Mouse (Mus musculus) adrenal gland, postnatal 25 days (tissue): ENCODE results near the gene B4galnt1. TPM values are rescaled to one million over a fixed set of nuclear protein-coding genes. Genes with fewer than 3 reads are reported as not detected.
A peak's percentile ranks its signal among the peaks of the same experiment; 100 is the strongest.
"Not testable (repeated sequence)": the region's sequence is repeated elsewhere in the genome, so short reads cannot be mapped to it uniquely, and the experiment has no call there.

ENCODE experiments used
- DNase-seq: peaks from one replicate; pipeline ENCODE4 v3.0.0; 2021; ENCODE audit warnings: mixed read lengths
- total RNA-seq: library from RNA; stranded (reverse); gene quantifications from 2 replicates; pipeline ENCODE4 v1.2.3, GENCODE M21; 2021

Gene B4galnt1
- total RNA-seq, 1 experiment from 2014 or later, result 8.5 TPM

- no peak for DNase-seq
These were observed 24.2 kb downstream of the B4galnt1 start for GRCm38 (mm10) chr10:127189116-127189650.

- peak; percentile 46 for DNase-seq
These were observed 24.8 kb downstream of the B4galnt1 start, which contains the start of gene Arhgef25 for GRCm38 (mm10) chr10:127189651-127190381. Gene Arhgef25, minus strand, starts transcription at chr10:127190083.

GRCm38 (mm10) chr10:127190398-127191190 is 25.6 kb downstream of the B4galnt1 start:
- no peak for DNase-seq

- DNase-seq, result no peak
These were observed 26.4 kb downstream of the B4galnt1 start for GRCm38 (mm10) chr10:127191191-127192056.

- not testable (repeated sequence) for DNase-seq
These were observed 27.0 kb downstream of the B4galnt1 start for GRCm38 (mm10) chr10:127192057-127192328.

- no peak for DNase-seq
These were observed 28.0 kb downstream of the B4galnt1 start for GRCm38 (mm10) chr10:127193011-127193410.

GRCm38 (mm10) chr10:127194428-127195327 is 29.7 kb downstream of the B4galnt1 start:
- peak; percentile 75 for DNase-seq

- peak; percentile 58 for DNase-seq
These were observed 30.5 kb downstream of the B4galnt1 start, which contains the start of gene Dtx3 for GRCm38 (mm10) chr10:127195328-127196129. Gene Dtx3, minus strand, starts transcription at chr10:127195728.

- peak; percentile 49 for DNase-seq
These were observed 31.4 kb downstream of the B4galnt1 start for GRCm38 (mm10) chr10:127196392-127196791.

GRCm38 (mm10) chr10:127197104-127197503 is 32.1 kb downstream of the B4galnt1 start:
- no peak for DNase-seq

- DNase-seq, result no peak
These were observed 32.6 kb downstream of the B4galnt1 start for GRCm38 (mm10) chr10:127197505-127198110.

- DNase-seq, result no peak
These were observed 33.5 kb downstream of the B4galnt1 start for GRCm38 (mm10) chr10:127198492-127198891.

GRCm38 (mm10) chr10:127199068-127199467 is 34.0 kb downstream of the B4galnt1 start:
- DNase-seq, result no peak

GRCm38 (mm10) chr10:127199474-127199873 is 34.4 kb downstream of the B4galnt1 start:
- no peak for DNase-seq

- no peak for DNase-seq
These were observed 35.3 kb downstream of the B4galnt1 start for GRCm38 (mm10) chr10:127200279-127200678.

GRCm38 (mm10) chr10:127203106-127203505 is 38.1 kb downstream of the B4galnt1 start:
- no peak for DNase-seq

GRCm38 (mm10) chr10:127204589-127204988 is 39.6 kb downstream of the B4galnt1 start:
- no peak for DNase-seq

GRCm38 (mm10) chr10:127205373-127205772 is 40.3 kb downstream of the B4galnt1 start:
- DNase-seq, result no peak

GRCm38 (mm10) chr10:127208921-127209320 is 43.9 kb downstream of the B4galnt1 start:
- DNase-seq, result no peak
